Mouse (Mus musculus): ENCODE data around the gene Gsta3. TPM values are rescaled to one million over a fixed set of nuclear protein-coding genes. Genes with fewer than 3 reads are reported as not detected.

The Gsta3 gene
- total RNA-seq, 1 experiment, result 11.7 TPM

DNA sequence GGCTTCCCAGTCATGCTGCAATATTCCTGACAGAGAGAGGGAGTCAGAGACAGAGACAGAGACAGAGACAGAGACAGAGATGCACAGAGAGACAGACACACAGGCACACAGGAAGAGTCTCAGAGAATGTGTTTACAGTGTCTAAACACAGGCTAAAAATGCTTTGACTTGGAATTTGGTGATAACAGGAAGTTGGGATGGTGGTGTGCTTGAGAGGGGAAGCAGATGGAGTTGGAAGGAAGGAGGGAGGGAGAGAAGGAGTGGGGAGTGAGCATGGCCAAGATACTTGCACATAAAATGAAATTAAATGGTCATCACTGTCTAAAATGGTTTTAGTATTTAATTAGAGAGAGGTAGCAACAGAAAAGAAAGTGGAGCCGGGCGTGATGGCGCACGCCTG, 57.7 kb downstream of the Gsta3 start:
- no peaks in the 10 kb centered on the region for H3K4me1 ChIP-seq (ENCODE audit: control insufficient read depth in 2 of 2, insufficient read depth in 2 of 2, low read length in 2 of 2, poor library complexity in 1 of 2)
- no peak for TF ChIP-seq HCFC1 (IDR thresholded peaks at IDR 0.05; ENCODE audit: borderline replicate concordance, insufficient read depth, low read length)
- no peak for TF ChIP-seq CHD2 (IDR thresholded peaks at IDR 0.05; ENCODE audit: low read depth, low read length)
- no peak for TF ChIP-seq ZNF384 (IDR thresholded peaks at IDR 0.05; ENCODE audit: low read depth, low read length)
- TF ChIP-seq ZC3H11A (IDR thresholded peaks at IDR 0.05; ENCODE audit: borderline replicate concordance, low read depth, low read length), result no peak
- TF ChIP-seq MAFK (IDR thresholded peaks at IDR 0.05; ENCODE audit: insufficient read depth, low read depth, low read length), result no peak
- no peak overlapping the region for H3K27ac ChIP-seq (ENCODE audit: insufficient read depth, low read depth, low read length, poor library complexity, severe bottlenecking)
- no peak overlapping the region for H3K9ac ChIP-seq (ENCODE audit: insufficient read depth, low read depth, low read length, poor library complexity, severe bottlenecking)
- no peaks in the 10 kb centered on the region for H3K36me3 ChIP-seq (ENCODE audit: control insufficient read depth, insufficient read depth, low read length, poor library complexity, severe bottlenecking)
- H3K4me3 ChIP-seq (ENCODE audit: insufficient read depth in 1 of 2, low read depth in 1 of 2, low read length in 2 of 2, poor library complexity in 1 of 2, severe bottlenecking in 1 of 2), result no peak overlapping the region
- no peaks in the 10 kb centered on the region for H3K9me3 ChIP-seq (ENCODE audit: control insufficient read depth, insufficient read depth, low read depth, low read length)
- in situ Hi-C loops (cut with MboI; ENCODE audit: low sequenced_read_pairs in 2 of 2, unreplicated experiment in 2 of 2), result no loop called here
- DNase-seq (ENCODE audit: low read depth, low spot score), result no peak

GRCm38 (mm10) chr1:21299826-21300225, 59.4 kb downstream of the Gsta3 start:
- H3K9me3 ChIP-seq (ENCODE audit: control insufficient read depth, insufficient read depth, low read depth, low read length), result no peaks in the 10 kb centered on the region
- no peak for DNase-seq (ENCODE audit: low read depth, low spot score)
- no peak overlapping the region for H3K4me3 ChIP-seq (ENCODE audit: insufficient read depth in 1 of 2, low read depth in 1 of 2, low read length in 2 of 2, poor library complexity in 1 of 2, severe bottlenecking in 1 of 2)
- no peak overlapping the region for H3K27ac ChIP-seq (ENCODE audit: insufficient read depth, low read depth, low read length, poor library complexity, severe bottlenecking)
- H3K36me3 ChIP-seq (ENCODE audit: control insufficient read depth, insufficient read depth, low read length, poor library complexity, severe bottlenecking), result no peaks in the 10 kb centered on the region
- TF ChIP-seq MAFK (IDR thresholded peaks at IDR 0.05; ENCODE audit: insufficient read depth, low read depth, low read length), result no peak
- TF ChIP-seq ZNF384 (IDR thresholded peaks at IDR 0.05; ENCODE audit: low read depth, low read length), result no peak
- TF ChIP-seq HCFC1 (IDR thresholded peaks at IDR 0.05; ENCODE audit: borderline replicate concordance, insufficient read depth, low read length), result no peak
- TF ChIP-seq ZC3H11A (IDR thresholded peaks at IDR 0.05; ENCODE audit: borderline replicate concordance, low read depth, low read length), result no peak
- no peak for TF ChIP-seq CHD2 (IDR thresholded peaks at IDR 0.05; ENCODE audit: low read depth, low read length)
- in situ Hi-C loops (cut with MboI; ENCODE audit: low sequenced_read_pairs in 2 of 2, unreplicated experiment in 2 of 2), result no loop called here
- H3K9ac ChIP-seq (ENCODE audit: insufficient read depth, low read depth, low read length, poor library complexity, severe bottlenecking), result no peak overlapping the region
- no peaks in the 10 kb centered on the region for H3K4me1 ChIP-seq (ENCODE audit: control insufficient read depth in 2 of 2, insufficient read depth in 2 of 2, low read length in 2 of 2, poor library complexity in 1 of 2)

GRCm38 (mm10) chr1:21301686-21302085, 61.3 kb downstream of the Gsta3 start:
- Histone ChIP-seq H3K9ac (ENCODE audit: insufficient read depth, low read depth, low read length, poor library complexity, severe bottlenecking) (no peak overlapping the region), H3K9me3 (ENCODE audit: control insufficient read depth, insufficient read depth, low read depth, low read length) (no peaks in the 10 kb centered on the region), H3K4me3 (ENCODE audit: insufficient read depth in 1 of 2, low read depth in 1 of 2, low read length in 2 of 2, poor library complexity in 1 of 2, severe bottlenecking in 1 of 2) (no peak overlapping the region), H3K4me1 (ENCODE audit: control insufficient read depth in 2 of 2, insufficient read depth in 2 of 2, low read length in 2 of 2, poor library complexity in 1 of 2) (no peaks in the 10 kb centered on the region), H3K27ac (ENCODE audit: insufficient read depth, low read depth, low read length, poor library complexity, severe bottlenecking) (no peak overlapping the region), H3K36me3 (ENCODE audit: control insufficient read depth, insufficient read depth, low read length, poor library complexity, severe bottlenecking) (no peaks in the 10 kb centered on the region)
- in situ Hi-C loops (cut with MboI; ENCODE audit: low sequenced_read_pairs in 2 of 2, unreplicated experiment in 2 of 2), result no loop called here
- no peak for DNase-seq (ENCODE audit: low read depth, low spot score)
- no peak for TF ChIP-seq ZNF384 (IDR thresholded peaks at IDR 0.05; ENCODE audit: low read depth, low read length)
- TF ChIP-seq CHD2 (IDR thresholded peaks at IDR 0.05; ENCODE audit: low read depth, low read length), result no peak
- no peak for TF ChIP-seq ZC3H11A (IDR thresholded peaks at IDR 0.05; ENCODE audit: borderline replicate concordance, low read depth, low read length)
- TF ChIP-seq MAFK (IDR thresholded peaks at IDR 0.05; ENCODE audit: insufficient read depth, low read depth, low read length), result no peak
- TF ChIP-seq HCFC1 (IDR thresholded peaks at IDR 0.05; ENCODE audit: borderline replicate concordance, insufficient read depth, low read length), result no peak

- no peak overlapping the region for H3K9ac ChIP-seq (ENCODE audit: insufficient read depth, low read depth, low read length, poor library complexity, severe bottlenecking)
- H3K27ac ChIP-seq (ENCODE audit: insufficient read depth, low read depth, low read length, poor library complexity, severe bottlenecking), result no peak overlapping the region
- H3K4me3 ChIP-seq (ENCODE audit: insufficient read depth in 1 of 2, low read depth in 1 of 2, low read length in 2 of 2, poor library complexity in 1 of 2, severe bottlenecking in 1 of 2), result no peak overlapping the region
- no peak for TF ChIP-seq ZC3H11A (IDR thresholded peaks at IDR 0.05; ENCODE audit: borderline replicate concordance, low read depth, low read length)
- no peak for TF ChIP-seq MAFK (IDR thresholded peaks at IDR 0.05; ENCODE audit: insufficient read depth, low read depth, low read length)
- no peak for TF ChIP-seq ZNF384 (IDR thresholded peaks at IDR 0.05; ENCODE audit: low read depth, low read length)
- TF ChIP-seq HCFC1 (IDR thresholded peaks at IDR 0.05; ENCODE audit: borderline replicate concordance, insufficient read depth, low read length), result no peak
- no peak for TF ChIP-seq CHD2 (IDR thresholded peaks at IDR 0.05; ENCODE audit: low read depth, low read length)
- H3K9me3 ChIP-seq (ENCODE audit: control insufficient read depth, insufficient read depth, low read depth, low read length), result no peaks in the 10 kb centered on the region
- in situ Hi-C loops (cut with MboI; ENCODE audit: low sequenced_read_pairs in 2 of 2, unreplicated experiment in 2 of 2), result no loop called here
- no peaks in the 10 kb centered on the region for H3K36me3 ChIP-seq (ENCODE audit: control insufficient read depth, insufficient read depth, low read length, poor library complexity, severe bottlenecking)
- H3K4me1 ChIP-seq (ENCODE audit: control insufficient read depth in 2 of 2, insufficient read depth in 2 of 2, low read length in 2 of 2, poor library complexity in 1 of 2), result no peaks in the 10 kb centered on the region
- DNase-seq (ENCODE audit: low read depth, low spot score), result no peak
These were observed 63.8 kb downstream of the Gsta3 start for GRCm38 (mm10) chr1:21304174-21304573.

DNA sequence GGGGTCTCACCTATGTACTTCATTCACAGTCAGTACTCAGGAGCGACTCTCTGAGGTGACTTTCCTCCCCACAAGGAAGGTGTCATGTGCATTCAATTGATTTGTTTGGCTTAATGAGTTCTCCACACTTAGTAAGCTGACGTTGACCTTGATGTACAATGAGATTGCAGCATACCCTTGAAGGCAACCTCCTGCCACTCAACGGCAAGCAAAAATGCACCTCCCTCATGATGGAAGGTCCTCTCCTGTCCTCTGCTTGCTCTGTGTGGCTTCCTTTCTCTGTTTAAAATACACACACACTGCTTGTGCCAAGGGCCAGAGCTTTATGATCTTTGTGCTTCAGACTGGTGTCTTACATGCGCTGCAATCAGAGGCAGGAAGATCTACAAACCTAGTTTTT, 64.3 kb downstream of the Gsta3 start:
- no peak for DNase-seq (ENCODE audit: low read depth, low spot score)
- no peaks in the 10 kb centered on the region for H3K36me3 ChIP-seq (ENCODE audit: control insufficient read depth, insufficient read depth, low read length, poor library complexity, severe bottlenecking)
- in situ Hi-C loops (cut with MboI; ENCODE audit: low sequenced_read_pairs in 2 of 2, unreplicated experiment in 2 of 2), result no loop called here
- TF ChIP-seq CHD2 (IDR thresholded peaks at IDR 0.05; ENCODE audit: low read depth, low read length) (no peak), HCFC1 (IDR thresholded peaks at IDR 0.05; ENCODE audit: borderline replicate concordance, insufficient read depth, low read length) (no peak), ZNF384 (IDR thresholded peaks at IDR 0.05; ENCODE audit: low read depth, low read length) (no peak), ZC3H11A (IDR thresholded peaks at IDR 0.05; ENCODE audit: borderline replicate concordance, low read depth, low read length) (no peak), MAFK (IDR thresholded peaks at IDR 0.05; ENCODE audit: insufficient read depth, low read depth, low read length) (no peak)
- H3K27ac ChIP-seq (ENCODE audit: insufficient read depth, low read depth, low read length, poor library complexity, severe bottlenecking), result no peak overlapping the region
- no peaks in the 10 kb centered on the region for H3K9me3 ChIP-seq (ENCODE audit: control insufficient read depth, insufficient read depth, low read depth, low read length)
- no peak overlapping the region for H3K9ac ChIP-seq (ENCODE audit: insufficient read depth, low read depth, low read length, poor library complexity, severe bottlenecking)
- H3K4me3 ChIP-seq (ENCODE audit: insufficient read depth in 1 of 2, low read depth in 1 of 2, low read length in 2 of 2, poor library complexity in 1 of 2, severe bottlenecking in 1 of 2), result no peak overlapping the region
- no peaks in the 10 kb centered on the region for H3K4me1 ChIP-seq (ENCODE audit: control insufficient read depth in 2 of 2, insufficient read depth in 2 of 2, low read length in 2 of 2, poor library complexity in 1 of 2)

Measured in ES-E14 (cell line).